ENCODE assay signal across 15 mouse cellular contexts in the genomic region with DNA sequence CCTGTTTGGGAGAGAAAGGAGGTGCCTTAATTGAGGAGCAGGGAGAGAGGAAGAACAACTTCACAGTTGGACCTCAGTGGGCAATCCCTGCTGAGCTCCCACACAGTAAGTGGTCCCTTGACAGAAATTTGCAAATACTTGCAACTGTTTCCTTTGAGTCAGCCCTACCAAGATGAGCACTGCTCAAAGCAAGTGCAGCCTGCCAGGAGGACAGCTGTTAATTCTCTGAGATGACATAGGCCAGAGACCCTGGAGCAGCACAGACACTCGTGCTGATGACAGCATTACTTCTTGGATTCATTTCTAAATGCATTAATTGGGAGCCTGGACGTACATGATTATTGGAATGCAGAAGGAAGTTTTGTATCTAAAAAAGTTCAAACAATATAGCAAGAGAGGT.
DNase-seq lines count a peak whose midpoint lies in the region; ATAC-seq and TF ChIP-seq lines count a peak whose summit lies in the region.
"Had no signal": no experiment of that assay in that cellular context is flagged by ENCODE, and none has a peak within 500 bp of the region (broad histone marks: within the 10 kb centered on the region; RNA-seq: fewer than 3 reads in every experiment).

No protein-coding gene starts in this region.

- no peaks in the 10 kb centered on the region for H3K27me3 ChIP-seq in intestine, embryonic 14.5 days (replicated peaks; ENCODE audit: control insufficient read depth, insufficient read depth, low read length)
- no peaks in the 10 kb centered on the region for H3K27me3 ChIP-seq in intestine, embryonic 15.5 days (replicated peaks)
- H3K27me3 ChIP-seq in kidney, postnatal 0 days (ENCODE audit: insufficient read depth, low read length) = no peaks in the 10 kb centered on the region
- H3K27me3 ChIP-seq: embryonic facial prominence, embryonic 15.5 days; forebrain, embryonic 13.5 days; stomach, embryonic 15.5 days had no signal

- intact Hi-C loops in left cerebral cortex, postnatal 10 days (cut with DNase I) = no loop called here

- no peak for ATAC-seq in intestine, embryonic 14.5 days (replicated peaks; ENCODE audit: low FRiP score, low TSS enrichment, low read depth)
- no peak for ATAC-seq in intestine, embryonic 15.5 days
- ATAC-seq in kidney, postnatal 0 days (replicated peaks; ENCODE audit: low FRiP score, low read depth) = no peak
- ATAC-seq: forebrain, embryonic 13.5 days had no signal

- no peak for TF ChIP-seq CTCF in kidney, postnatal 0 days (IDR thresholded peaks at IDR 0.05; ENCODE audit: low read depth)

- H3K4me1 ChIP-seq in intestine, embryonic 14.5 days (replicated peaks; ENCODE audit: control insufficient read depth, insufficient read depth, low read length) = no peaks in the 10 kb centered on the region
- H3K4me1 ChIP-seq in intestine, embryonic 15.5 days (replicated peaks) = 0 out of 2 replicates have a peak, but pooled peaks cover 4% of the 10 kb centered on the region
- no peaks in the 10 kb centered on the region for H3K4me1 ChIP-seq in kidney, postnatal 0 days (replicated peaks; ENCODE audit: insufficient read depth, low read length)
- H3K4me1 ChIP-seq: forebrain, embryonic 13.5 days; hindbrain, embryonic 10.5 days; midbrain, embryonic 10.5 days; stomach, embryonic 15.5 days had no signal

- peak; percentile 53 for DNase-seq in intestine, embryonic 14.5 days (ENCODE audit: low spot score)
- peak; percentile 58 for DNase-seq in urinary bladder, postnatal 14 days (ENCODE audit: low spot score)
- no peak for DNase-seq in urinary bladder, postnatal 4 days (ENCODE audit: low spot score in 2 of 2)
- peak; percentile 56 for DNase-seq in kidney, postnatal 0 days (ENCODE audit: low spot score)
- peak; percentile 12 to 55 for DNase-seq in lung, postnatal 4 days
- DNase-seq in right cerebral cortex, adult 2 months (ENCODE audit: low spot score in 2 of 2) = no peak
- no peak for DNase-seq in left cerebral cortex, postnatal 10 days (ENCODE audit: extremely low spot score in 1 of 2, low spot score in 2 of 2)
- DNase-seq: cerebellum, adult 9-11 months had no signal

- no peak overlapping the region for H3K9ac ChIP-seq in intestine, embryonic 14.5 days (ENCODE audit: low read length)
- no peak overlapping the region for H3K9ac ChIP-seq in intestine, embryonic 15.5 days
- no peak overlapping the region for H3K9ac ChIP-seq in kidney, postnatal 0 days (ENCODE audit: low read depth, low read length)
- H3K9ac ChIP-seq: embryonic facial prominence, embryonic 15.5 days; forebrain, embryonic 13.5 days; liver, embryonic 14.5 days; stomach, embryonic 15.5 days had no signal

- no peak overlapping the region for H3K4me2 ChIP-seq in intestine, embryonic 14.5 days (ENCODE audit: low read length)
- no peak overlapping the region for H3K4me2 ChIP-seq in intestine, embryonic 15.5 days (replicated peaks)
- H3K4me2 ChIP-seq in kidney, postnatal 0 days (ENCODE audit: low read length) = no peak overlapping the region
- H3K4me2 ChIP-seq: embryonic facial prominence, embryonic 15.5 days; forebrain, embryonic 13.5 days; stomach, embryonic 15.5 days had no signal

- H3K9me3 ChIP-seq in intestine, embryonic 14.5 days (ENCODE audit: control insufficient read depth, low read length) = no peaks in the 10 kb centered on the region
- no peaks in the 10 kb centered on the region for H3K9me3 ChIP-seq in intestine, embryonic 15.5 days
- H3K9me3 ChIP-seq in kidney, postnatal 0 days (replicated peaks; ENCODE audit: low read length) = no peaks in the 10 kb centered on the region
- H3K9me3 ChIP-seq: embryonic facial prominence, embryonic 15.5 days; forebrain, embryonic 13.5 days; hindbrain, embryonic 10.5 days; midbrain, embryonic 10.5 days; stomach, embryonic 15.5 days had no signal

- no peaks in the 10 kb centered on the region for H3K36me3 ChIP-seq in intestine, embryonic 14.5 days (ENCODE audit: control insufficient read depth, insufficient read depth, low read length)
- no peaks in the 10 kb centered on the region for H3K36me3 ChIP-seq in intestine, embryonic 15.5 days
- no peaks in the 10 kb centered on the region for H3K36me3 ChIP-seq in kidney, postnatal 0 days (ENCODE audit: insufficient read depth, low read length)
- H3K36me3 ChIP-seq: embryonic facial prominence, embryonic 15.5 days; hindbrain, embryonic 10.5 days; midbrain, embryonic 10.5 days; stomach, embryonic 15.5 days had no signal

- H3K27ac ChIP-seq in intestine, embryonic 14.5 days (ENCODE audit: low read depth) = no peak overlapping the region
- no peak overlapping the region for H3K27ac ChIP-seq in intestine, embryonic 15.5 days
- no peak overlapping the region for H3K27ac ChIP-seq in kidney, postnatal 0 days
- H3K27ac ChIP-seq: embryonic facial prominence, embryonic 15.5 days; forebrain, embryonic 13.5 days; hindbrain, embryonic 10.5 days; liver, embryonic 14.5 days; midbrain, embryonic 10.5 days; stomach, embryonic 15.5 days had no signal

- 24% methylated on average over 2 of the region's 2 CpGs for WGBS in intestine, embryonic 14.5 days
- WGBS in intestine, embryonic 15.5 days = 35% methylated on average over 2 of the region's 2 CpGs
- 31% methylated on average over 2 of the region's 2 CpGs for WGBS in kidney, postnatal 0 days

- H3K4me3 ChIP-seq in intestine, embryonic 14.5 days (ENCODE audit: low read depth, low read length) = no peak overlapping the region
- no peak overlapping the region for H3K4me3 ChIP-seq in intestine, embryonic 15.5 days (replicated peaks)
- no peak overlapping the region for H3K4me3 ChIP-seq in kidney, postnatal 0 days (replicated peaks; ENCODE audit: low read depth, low read length)
- H3K4me3 ChIP-seq: embryonic facial prominence, embryonic 15.5 days; forebrain, embryonic 13.5 days; hindbrain, embryonic 10.5 days; midbrain, embryonic 10.5 days; stomach, embryonic 15.5 days had no signal

Comparison
In these comparisons a context has a peak if more than half of its experiments do, and no peak if none do; other contexts are left out.
1. DNase-seq: peak in intestine, embryonic 14.5 days (single experiment), urinary bladder, postnatal 14 days (single experiment), kidney, postnatal 0 days (single experiment) and lung, postnatal 4 days (2 of 2); none in urinary bladder, postnatal 4 days (0 of 2), right cerebral cortex, adult 2 months (0 of 2) and left cerebral cortex, postnatal 10 days (0 of 2).